Mouse (Mus musculus): Measurements from ENCODE around the gene Hsd3b4. TPM values are rescaled to one million over a fixed set of nuclear protein-coding genes. Genes with fewer than 3 reads are reported as not detected.
A peak's percentile ranks its signal among the peaks of the same experiment; 100 is the strongest.
"Not testable (repeated sequence)": the region's sequence is repeated elsewhere in the genome, so short reads cannot be mapped to it uniquely, and the experiment has no call there.

Gene Hsd3b4
- polyA plus RNA-seq (2015; fragmentation: Nextera tagmentation; extraction: Ambion mirVana): not detected in 2 replicates

DNA sequence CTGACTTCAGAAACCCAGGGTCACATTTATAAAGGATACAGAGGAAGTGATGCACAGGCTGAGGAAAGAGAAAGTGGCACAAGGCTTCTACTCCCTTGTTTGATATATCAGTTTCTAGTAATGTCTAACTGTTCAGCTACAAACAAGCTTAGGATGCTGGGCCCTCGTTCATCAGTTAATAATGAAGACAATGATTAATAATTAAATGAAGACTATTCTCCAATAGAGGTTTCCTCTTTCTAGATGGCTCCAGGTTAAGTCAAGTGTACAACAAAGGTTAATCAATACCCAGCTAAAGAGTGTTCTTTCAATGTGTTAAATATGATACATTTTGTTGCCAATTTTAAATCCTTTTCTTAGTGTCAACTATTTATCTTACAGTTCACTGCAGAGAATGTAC lies at the start of gene Hsd3b4:
Gene Hsd3b4, minus strand, starts transcription at position 101 of the 400 bp plus-strand sequence.
- no CpG with 5 or more reads among the region's 1 CpGs for WGBS
- not testable (repeated sequence) for ATAC-seq

DNA sequence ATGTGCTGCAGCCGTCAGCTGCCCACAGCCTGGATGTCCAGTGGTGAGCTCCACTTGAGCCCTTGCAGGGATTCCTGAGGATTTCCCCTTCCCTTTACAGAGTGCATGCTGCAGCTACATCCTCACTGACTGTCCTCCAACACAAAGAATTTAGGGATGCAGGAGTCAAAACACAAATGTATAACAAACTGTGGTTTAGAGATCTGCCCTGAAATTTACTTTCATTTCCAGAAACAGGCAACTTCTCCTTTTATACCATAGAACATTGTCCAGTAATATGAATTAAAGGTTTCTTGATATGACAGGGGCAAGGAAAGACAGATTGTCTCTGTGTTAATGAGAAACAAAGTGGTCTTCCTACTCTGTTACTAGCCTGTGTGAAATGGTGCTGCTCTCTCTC lies 40.5 kb upstream of the Hsd3b4 start:
- H3K4me1 ChIP-seq (replicated peaks); H3K36me3 ChIP-seq; ATAC-seq; H3K4me3 ChIP-seq (replicated peaks); H3K9me3 ChIP-seq; H3K27ac ChIP-seq; H3K9ac ChIP-seq; H3K27me3 ChIP-seq (replicated peaks); H3K4me2 ChIP-seq (replicated peaks): not testable (repeated sequence)
- no CpG with 5 or more reads among the region's 1 CpGs for WGBS

More for the DNA sequence above, at the start of gene Hsd3b4:
- H3K4me3 ChIP-seq (replicated peaks); H3K27ac ChIP-seq; H3K9ac ChIP-seq; H3K9me3 ChIP-seq; H3K4me2 ChIP-seq (replicated peaks); H3K27me3 ChIP-seq (replicated peaks); H3K36me3 ChIP-seq; H3K4me1 ChIP-seq (replicated peaks): not testable (repeated sequence)

DNA sequence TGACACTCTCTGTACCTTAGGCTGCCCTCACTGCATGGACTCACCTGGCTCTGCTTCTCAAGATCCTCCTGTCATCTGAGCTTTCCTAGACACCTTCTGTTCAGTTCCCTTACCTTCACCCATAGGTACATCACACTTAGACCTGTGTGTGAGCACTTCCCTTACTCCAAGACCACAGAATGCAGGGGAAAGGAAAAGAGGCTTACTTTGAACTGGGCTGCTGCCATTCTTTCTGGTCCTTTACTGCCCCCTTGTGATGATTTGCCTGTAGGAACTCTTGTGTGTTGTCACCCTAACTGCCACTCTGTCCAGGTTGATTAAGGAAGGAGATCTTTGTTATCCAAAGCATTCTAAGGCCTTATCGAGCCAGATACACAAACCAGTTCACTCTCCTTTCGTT lies 39.9 kb upstream of the Hsd3b4 start:
- not testable (repeated sequence) for H3K9me3 ChIP-seq; H3K36me3 ChIP-seq; H3K9ac ChIP-seq; H3K4me1 ChIP-seq (replicated peaks); H3K27ac ChIP-seq; H3K27me3 ChIP-seq (replicated peaks); ATAC-seq; H3K4me3 ChIP-seq (replicated peaks); H3K4me2 ChIP-seq (replicated peaks)
- no CpG with 5 or more reads among the region's 2 CpGs for WGBS

DNA sequence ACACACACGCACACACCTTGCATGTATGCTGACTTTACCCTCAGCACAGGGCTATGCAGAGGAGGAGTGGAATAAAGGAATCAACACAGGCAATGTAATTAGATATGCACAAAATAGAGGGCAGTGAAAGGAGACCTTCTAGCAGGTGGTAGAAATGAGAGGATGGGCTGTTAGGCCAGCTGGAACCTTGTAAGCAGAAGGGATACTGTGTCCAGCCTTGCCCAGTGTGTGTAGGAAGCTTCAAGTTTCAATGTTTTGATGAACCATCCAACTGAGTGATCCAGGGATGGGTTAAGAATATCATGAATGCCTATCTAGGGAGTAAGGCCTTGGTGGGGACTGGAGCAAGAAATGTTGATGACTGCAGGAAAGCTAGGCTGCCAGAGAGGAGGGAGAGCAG lies 38.2 kb upstream of the Hsd3b4 start:
- not testable (repeated sequence) for H3K4me3 ChIP-seq (replicated peaks); H3K36me3 ChIP-seq; H3K9me3 ChIP-seq; ATAC-seq; H3K4me1 ChIP-seq (replicated peaks); H3K4me2 ChIP-seq (replicated peaks); H3K27ac ChIP-seq; H3K27me3 ChIP-seq (replicated peaks); H3K9ac ChIP-seq
- 88% methylated on average over 1 of the region's 1 CpGs for WGBS

DNA sequence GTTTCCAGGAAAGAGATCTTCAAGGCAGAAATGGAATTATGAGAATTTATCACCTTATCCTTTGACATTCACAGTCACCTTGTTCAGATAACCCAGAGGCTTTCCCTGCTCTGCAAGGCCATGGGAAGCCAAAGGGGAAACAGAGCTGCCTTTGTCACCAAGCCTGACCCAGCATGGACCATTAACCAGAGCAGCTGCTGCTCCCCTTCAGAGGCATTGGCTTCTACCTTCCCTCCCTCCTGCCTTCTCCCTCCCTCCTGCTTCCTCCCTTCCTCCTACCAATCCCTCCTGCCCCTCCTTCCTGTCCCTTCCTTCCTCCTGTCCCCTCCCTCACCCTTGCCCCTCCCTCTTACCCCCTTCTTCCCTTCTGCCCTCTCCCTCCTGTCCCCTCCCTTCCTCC lies 37.3 kb upstream of the Hsd3b4 start:
- H3K36me3 ChIP-seq; H3K4me2 ChIP-seq (replicated peaks); ATAC-seq; H3K4me1 ChIP-seq (replicated peaks); H3K9ac ChIP-seq; H3K4me3 ChIP-seq (replicated peaks); H3K9me3 ChIP-seq; H3K27ac ChIP-seq; H3K27me3 ChIP-seq (replicated peaks): not testable (repeated sequence)

DNA sequence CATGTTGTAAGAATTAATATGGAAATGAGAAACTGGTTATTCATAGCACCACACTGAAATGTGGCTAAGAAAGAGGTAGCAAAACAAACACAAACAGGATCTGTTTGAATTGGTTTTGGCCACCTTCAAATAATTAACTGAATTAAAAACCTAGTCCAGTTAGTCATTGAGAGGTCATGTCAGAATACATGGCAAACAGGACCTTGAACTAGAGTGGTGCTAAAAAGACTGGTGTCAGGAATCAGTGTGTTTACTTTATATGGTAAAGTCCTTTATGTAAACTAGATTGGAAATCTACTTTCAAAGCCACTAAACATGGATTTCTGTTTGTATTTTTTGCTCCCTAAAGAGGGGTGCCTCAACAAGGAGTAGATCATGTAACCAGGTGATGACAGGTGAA lies 14.7 kb upstream of the Hsd3b4 start:
- not testable (repeated sequence) for H3K27ac ChIP-seq; H3K36me3 ChIP-seq; H3K4me1 ChIP-seq (replicated peaks); H3K9me3 ChIP-seq; H3K4me3 ChIP-seq (replicated peaks); H3K4me2 ChIP-seq (replicated peaks); ATAC-seq; H3K9ac ChIP-seq; H3K27me3 ChIP-seq (replicated peaks)

DNA sequence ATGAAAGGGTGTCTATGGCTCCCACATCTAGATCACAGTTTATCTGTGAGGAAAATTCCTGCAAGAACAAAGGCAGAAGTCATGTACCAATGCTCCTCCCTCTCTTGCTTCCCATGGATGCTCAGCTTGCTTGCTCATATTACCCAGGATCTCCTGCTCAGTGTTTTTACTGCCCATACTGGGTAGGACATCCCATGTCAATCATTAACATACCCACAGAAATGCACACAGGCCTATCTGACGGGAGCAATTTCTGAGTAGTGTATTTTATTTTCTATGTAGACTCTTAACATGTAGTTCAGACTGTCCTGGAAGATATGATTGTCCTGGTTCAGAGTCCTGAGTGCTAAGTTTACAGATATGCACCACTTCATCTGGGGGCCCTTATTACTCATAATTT lies 14.2 kb upstream of the Hsd3b4 start:
- not testable (repeated sequence) for H3K27me3 ChIP-seq (replicated peaks); H3K27ac ChIP-seq; H3K4me3 ChIP-seq (replicated peaks); H3K9ac ChIP-seq; H3K36me3 ChIP-seq; H3K4me2 ChIP-seq (replicated peaks); H3K4me1 ChIP-seq (replicated peaks); H3K9me3 ChIP-seq
- no CpG with 5 or more reads among the region's 1 CpGs for WGBS
- peak; percentile 59; the same call in 1 of the 2 replicates for ATAC-seq

DNA sequence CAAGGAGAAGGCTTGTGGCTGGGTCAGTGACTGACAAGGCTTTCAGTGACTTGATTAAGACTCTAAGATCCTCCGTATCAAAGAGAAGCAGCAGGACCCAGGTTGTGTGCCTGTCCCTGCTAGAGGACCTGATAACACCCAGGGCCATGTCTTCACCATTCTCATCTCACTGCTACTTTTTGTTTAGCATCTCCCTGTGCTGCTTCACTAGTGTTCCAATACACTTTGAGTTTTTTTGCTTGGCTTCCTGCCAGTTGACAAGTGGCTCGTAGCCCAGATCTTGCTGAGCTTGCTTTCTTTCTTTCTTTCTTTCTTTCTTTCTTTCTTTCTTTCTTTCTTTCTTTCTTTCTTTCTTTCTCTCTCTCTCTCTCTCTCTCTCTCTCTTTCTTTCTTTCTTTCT lies 12.5 kb upstream of the Hsd3b4 start:
- H3K36me3 ChIP-seq; H3K9me3 ChIP-seq; H3K27ac ChIP-seq; H3K27me3 ChIP-seq (replicated peaks); H3K4me1 ChIP-seq (replicated peaks); H3K4me2 ChIP-seq (replicated peaks); H3K4me3 ChIP-seq (replicated peaks); H3K9ac ChIP-seq; ATAC-seq: not testable (repeated sequence)
- 42% methylated on average over 1 of the region's 2 CpGs for WGBS

GRCm38 (mm10) chr3:98507229-98507628 lies 3.1 kb downstream of the Hsd3b4 start:
- H3K36me3 ChIP-seq; H3K4me2 ChIP-seq (replicated peaks); ATAC-seq; H3K9ac ChIP-seq; H3K27me3 ChIP-seq (replicated peaks); H3K27ac ChIP-seq; H3K4me3 ChIP-seq (replicated peaks); H3K9me3 ChIP-seq; H3K4me1 ChIP-seq (replicated peaks): not testable (repeated sequence)
- WGBS: no CpG with 5 or more reads among the region's 5 CpGs

DNA sequence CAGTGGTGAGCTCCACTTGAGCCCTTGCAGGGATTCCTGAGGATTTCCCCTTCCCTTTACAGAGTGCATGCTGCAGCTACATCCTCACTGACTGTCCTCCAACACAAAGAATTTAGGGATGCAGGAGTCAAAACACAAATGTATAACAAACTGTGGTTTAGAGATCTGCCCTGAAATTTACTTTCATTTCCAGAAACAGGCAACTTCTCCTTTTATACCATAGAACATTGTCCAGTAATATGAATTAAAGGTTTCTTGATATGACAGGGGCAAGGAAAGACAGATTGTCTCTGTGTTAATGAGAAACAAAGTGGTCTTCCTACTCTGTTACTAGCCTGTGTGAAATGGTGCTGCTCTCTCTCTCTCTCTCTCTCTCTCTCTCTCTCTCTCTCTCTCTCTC lies 12.9 kb downstream of the Hsd3b4 start:
- not testable (repeated sequence) for H3K4me2 ChIP-seq (replicated peaks); H3K27ac ChIP-seq; H3K4me3 ChIP-seq (replicated peaks); H3K9ac ChIP-seq; ATAC-seq; H3K4me1 ChIP-seq (replicated peaks); H3K27me3 ChIP-seq (replicated peaks); H3K36me3 ChIP-seq; H3K9me3 ChIP-seq

DNA sequence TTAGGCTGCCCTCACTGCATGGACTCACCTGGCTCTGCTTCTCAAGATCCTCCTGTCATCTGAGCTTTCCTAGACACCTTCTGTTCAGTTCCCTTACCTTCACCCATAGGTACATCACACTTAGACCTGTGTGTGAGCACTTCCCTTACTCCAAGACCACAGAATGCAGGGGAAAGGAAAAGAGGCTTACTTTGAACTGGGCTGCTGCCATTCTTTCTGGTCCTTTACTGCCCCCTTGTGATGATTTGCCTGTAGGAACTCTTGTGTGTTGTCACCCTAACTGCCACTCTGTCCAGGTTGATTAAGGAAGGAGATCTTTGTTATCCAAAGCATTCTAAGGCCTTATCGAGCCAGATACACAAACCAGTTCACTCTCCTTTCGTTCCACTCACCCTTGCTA lies 13.6 kb downstream of the Hsd3b4 start:
- WGBS: no CpG with 5 or more reads among the region's 2 CpGs
- not testable (repeated sequence) for H3K4me2 ChIP-seq (replicated peaks); H3K36me3 ChIP-seq; H3K4me1 ChIP-seq (replicated peaks); H3K9me3 ChIP-seq; H3K4me3 ChIP-seq (replicated peaks); H3K9ac ChIP-seq; H3K27ac ChIP-seq; H3K27me3 ChIP-seq (replicated peaks)
- peak; percentile 53; the same call in 1 of the 2 replicates for ATAC-seq

DNA sequence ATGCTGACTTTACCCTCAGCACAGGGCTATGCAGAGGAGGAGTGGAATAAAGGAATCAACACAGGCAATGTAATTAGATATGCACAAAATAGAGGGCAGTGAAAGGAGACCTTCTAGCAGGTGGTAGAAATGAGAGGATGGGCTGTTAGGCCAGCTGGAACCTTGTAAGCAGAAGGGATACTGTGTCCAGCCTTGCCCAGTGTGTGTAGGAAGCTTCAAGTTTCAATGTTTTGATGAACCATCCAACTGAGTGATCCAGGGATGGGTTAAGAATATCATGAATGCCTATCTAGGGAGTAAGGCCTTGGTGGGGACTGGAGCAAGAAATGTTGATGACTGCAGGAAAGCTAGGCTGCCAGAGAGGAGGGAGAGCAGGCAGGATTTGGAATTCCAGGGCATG lies 15.3 kb downstream of the Hsd3b4 start:
- not testable (repeated sequence) for H3K4me2 ChIP-seq (replicated peaks); H3K9ac ChIP-seq; H3K4me1 ChIP-seq (replicated peaks); H3K27ac ChIP-seq; ATAC-seq; H3K27me3 ChIP-seq (replicated peaks); H3K4me3 ChIP-seq (replicated peaks); H3K9me3 ChIP-seq; H3K36me3 ChIP-seq

- not testable (repeated sequence) for H3K9ac ChIP-seq; H3K4me2 ChIP-seq (replicated peaks); H3K9me3 ChIP-seq; H3K4me1 ChIP-seq (replicated peaks); H3K36me3 ChIP-seq; H3K27me3 ChIP-seq (replicated peaks); H3K27ac ChIP-seq; ATAC-seq; H3K4me3 ChIP-seq (replicated peaks)
Measured at GRCm38 (mm10) chr3:98494184-98494583, 16.1 kb downstream of the Hsd3b4 start.

GRCm38 (mm10) chr3:98471499-98471898 lies 38.8 kb downstream of the Hsd3b4 start:
- H3K4me1 ChIP-seq (replicated peaks); H3K27me3 ChIP-seq (replicated peaks); H3K4me2 ChIP-seq (replicated peaks); H3K4me3 ChIP-seq (replicated peaks); ATAC-seq; H3K36me3 ChIP-seq; H3K9me3 ChIP-seq; H3K9ac ChIP-seq; H3K27ac ChIP-seq: not testable (repeated sequence)

All from intestine, embryonic 15.5 days (tissue).